Comparison of ENCODE assay signal across 7 mouse cellular contexts in genomic region chr4:132354571-132354970, GRCm38 (mm10). TPM values are rescaled to one million over a fixed set of nuclear protein-coding genes. Genes with fewer than 3 reads are reported as not detected.
DNase-seq lines count a peak whose midpoint lies in the region; ATAC-seq lines count a peak whose summit lies in the region.

No protein-coding gene starts in this region.

- H3K27ac ChIP-seq in neural tube, embryonic 15.5 days (replicated peaks): 0 out of 2 replicates have a peak overlapping the region, but pooled peaks have one; percentile 23
- H3K27ac ChIP-seq in liver, embryonic 11.5 days (ENCODE audit: low read depth, low read length): peak overlapping the region; percentile 4; the same call in 1 of the 2 replicates
- H3K27ac ChIP-seq in forebrain, embryonic 12.5 days: no peak overlapping the region

- no peak overlapping the region for H3K4me3 ChIP-seq in neural tube, embryonic 15.5 days (replicated peaks)
- peak overlapping the region; percentile 86; the same call in 1 of the 2 replicates for H3K4me3 ChIP-seq in liver, embryonic 11.5 days (ENCODE audit: low read depth, low read length)
- H3K4me3 ChIP-seq in forebrain, embryonic 12.5 days (replicated peaks): no peak overlapping the region

- H3K4me1 ChIP-seq in neural tube, embryonic 15.5 days: peaks cover 26% of the 10 kb centered on the region
- H3K4me1 ChIP-seq in liver, embryonic 11.5 days (replicated peaks; ENCODE audit: control insufficient read depth, insufficient read depth, low read length): peaks cover 18% of the 10 kb centered on the region
- peaks cover 18% of the 10 kb centered on the region for H3K4me1 ChIP-seq in forebrain, embryonic 12.5 days

- 90% methylated on average over 4 of the region's 4 CpGs for WGBS in neural tube, embryonic 15.5 days
- 89% methylated on average over 4 of the region's 4 CpGs for WGBS in liver, embryonic 11.5 days
- 90% methylated on average over 4 of the region's 4 CpGs for WGBS in forebrain, embryonic 12.5 days

- no peak for ATAC-seq in neural tube, embryonic 15.5 days (ENCODE audit: low FRiP score)
- no peak for ATAC-seq in liver, embryonic 11.5 days (replicated peaks; ENCODE audit: low FRiP score)
- ATAC-seq in megakaryocyte-erythroid progenitor cell, adult 5-6 weeks (replicated peaks; ENCODE audit: low FRiP score, low TSS enrichment, poor library complexity, severe bottlenecking): no peak
- no peak for ATAC-seq in forebrain, embryonic 12.5 days (ENCODE audit: low FRiP score)

- no peak overlapping the region for H3K4me2 ChIP-seq in neural tube, embryonic 15.5 days
- no peak overlapping the region for H3K4me2 ChIP-seq in liver, embryonic 11.5 days
- H3K4me2 ChIP-seq in forebrain, embryonic 12.5 days: no peak overlapping the region

- H3K36me3 ChIP-seq in neural tube, embryonic 15.5 days: peaks cover 27% of the 10 kb centered on the region
- H3K36me3 ChIP-seq in liver, embryonic 11.5 days (ENCODE audit: control insufficient read depth, insufficient read depth, low read length): peaks cover 32% of the 10 kb centered on the region
- peaks cover 54% of the 10 kb centered on the region for H3K36me3 ChIP-seq in forebrain, embryonic 12.5 days (replicated peaks)

- DNase-seq in neural tube, embryonic 10.5 days (ENCODE audit: extremely low spot score, low spot score): no peak
- peak; percentile 84 for DNase-seq in adrenal gland, postnatal 25 days
- no peak for DNase-seq in liver, embryonic 11.5 days (ENCODE audit: low spot score)
- peak; percentile 78 for DNase-seq in urinary bladder, postnatal 14 days (ENCODE audit: low spot score)

- H3K27me3 ChIP-seq in neural tube, embryonic 15.5 days (replicated peaks): no peaks in the 10 kb centered on the region
- H3K27me3 ChIP-seq in liver, embryonic 11.5 days (replicated peaks; ENCODE audit: control insufficient read depth, insufficient read depth, low read length): no peaks in the 10 kb centered on the region
- H3K27me3 ChIP-seq in forebrain, embryonic 12.5 days: no peaks in the 10 kb centered on the region

- no peaks in the 10 kb centered on the region for H3K9me3 ChIP-seq in neural tube, embryonic 15.5 days (replicated peaks)
- no peaks in the 10 kb centered on the region for H3K9me3 ChIP-seq in liver, embryonic 11.5 days (ENCODE audit: control insufficient read depth, low read length)
- H3K9me3 ChIP-seq in forebrain, embryonic 12.5 days: no peaks in the 10 kb centered on the region

- H3K9ac ChIP-seq in neural tube, embryonic 15.5 days (replicated peaks): no peak overlapping the region
- H3K9ac ChIP-seq in liver, embryonic 11.5 days (ENCODE audit: low read depth, low read length): no peak overlapping the region
- no peak overlapping the region for H3K9ac ChIP-seq in forebrain, embryonic 12.5 days

RNA-seq across cellular contexts. Expression of gene Rcc1, which starts 1.2 kb away (rescaled TPM):
- polyA plus RNA-seq in neural tube, embryonic 15.5 days (2015; fragmentation: Nextera tagmentation; extraction: Ambion mirVana): 28.2 and 45.5 TPM in 2 replicates
- 17.8 and 22.0 TPM in 2 replicates for total RNA-seq in adrenal gland, postnatal 25 days (2021)
- 99.8 and 105 TPM in 2 replicates for polyA plus RNA-seq in liver, embryonic 11.5 days (2014; fragmentation: Nextera tagmentation; extraction: Ambion mirVana)
- total RNA-seq in megakaryocyte-erythroid progenitor cell, adult 5-6 weeks (2014; fragmentation: Nextera tagmentation): 70.1 and 82.4 TPM in 2 replicates
- total RNA-seq in megakaryocyte-erythroid progenitor cell, adult 5-6 weeks (2017): 40.0 and 64.8 TPM in 2 replicates
- polyA plus RNA-seq in forebrain, embryonic 12.5 days (2016; fragmentation: Nextera tagmentation; extraction: Ambion mirVana): 103 and 109 TPM in 2 replicates

RNA-seq across cellular contexts. Expression of gene Trnau1ap, which starts 25.2 kb away (rescaled TPM):
- 69.9 and 70.3 TPM in 2 replicates for polyA plus RNA-seq in neural tube, embryonic 15.5 days (2015; fragmentation: Nextera tagmentation; extraction: Ambion mirVana)
- total RNA-seq in adrenal gland, postnatal 25 days (2021): 35.6 and 37.0 TPM in 2 replicates
- 80.1 and 89.3 TPM in 2 replicates for polyA plus RNA-seq in liver, embryonic 11.5 days (2014; fragmentation: Nextera tagmentation; extraction: Ambion mirVana)
- 42.1 and 56.8 TPM in 2 replicates for total RNA-seq in megakaryocyte-erythroid progenitor cell, adult 5-6 weeks (2014; fragmentation: Nextera tagmentation)
- 52.0 and 57.9 TPM in 2 replicates for total RNA-seq in megakaryocyte-erythroid progenitor cell, adult 5-6 weeks (2017)
- polyA plus RNA-seq in forebrain, embryonic 12.5 days (2016; fragmentation: Nextera tagmentation; extraction: Ambion mirVana): 77.8 and 88.3 TPM in 2 replicates

RNA-seq across cellular contexts. Expression of gene Rab42, which starts 51.4 kb away (rescaled TPM):
- 3.4 and 3.5 TPM in 2 replicates for polyA plus RNA-seq in neural tube, embryonic 15.5 days (2015; fragmentation: Nextera tagmentation; extraction: Ambion mirVana)
- 1.8 TPM in 1 of 2 replicates, not detected in the other for total RNA-seq in adrenal gland, postnatal 25 days (2021)
- polyA plus RNA-seq in liver, embryonic 11.5 days (2014; fragmentation: Nextera tagmentation; extraction: Ambion mirVana): 0.75 and 1.5 TPM in 2 replicates
- not detected in 2 replicates for total RNA-seq in megakaryocyte-erythroid progenitor cell, adult 5-6 weeks (2014; fragmentation: Nextera tagmentation)
- not detected in 2 replicates for total RNA-seq in megakaryocyte-erythroid progenitor cell, adult 5-6 weeks (2017)
- polyA plus RNA-seq in forebrain, embryonic 12.5 days (2016; fragmentation: Nextera tagmentation; extraction: Ambion mirVana): 0.78 and 0.82 TPM in 2 replicates

Comparison
In these comparisons a context has a peak if more than half of its experiments do, and no peak if none do; other contexts are left out.
1. DNase-seq: peak in adrenal gland, postnatal 25 days (single experiment) and urinary bladder, postnatal 14 days (single experiment); none in neural tube, embryonic 10.5 days (single experiment) and liver, embryonic 11.5 days (single experiment).